Mouse (Mus musculus) embryonic stem cell, embryonic (primary cell): Measurements from ENCODE around the gene Olfr180.

Experiments
- CTCF ChIA-PET, 4 experiments: fragments of 300-600 bp in 2 of 4; fragments of 350-600 bp in 2 of 4; sonication (Branson Sonifier 250); formaldehyde crosslinking; loops; one replicate each; lab custom pipeline; 2022; ENCODE audit warnings: inconsistent platforms in 2 of 4; lab: Charles Lee
- POLR2A ChIA-PET, 4 experiments: fragments of 300-600 bp in 2 of 4; fragments of 350-600 bp in 2 of 4; sonication (Branson Sonifier 250); formaldehyde crosslinking; loops; one replicate each; lab custom pipeline; 2022; ENCODE audit warnings: antibody characterized with exemption in 4 of 4, inconsistent platforms in 1 of 4; lab: Charles Lee

Gene Olfr180

DNA sequence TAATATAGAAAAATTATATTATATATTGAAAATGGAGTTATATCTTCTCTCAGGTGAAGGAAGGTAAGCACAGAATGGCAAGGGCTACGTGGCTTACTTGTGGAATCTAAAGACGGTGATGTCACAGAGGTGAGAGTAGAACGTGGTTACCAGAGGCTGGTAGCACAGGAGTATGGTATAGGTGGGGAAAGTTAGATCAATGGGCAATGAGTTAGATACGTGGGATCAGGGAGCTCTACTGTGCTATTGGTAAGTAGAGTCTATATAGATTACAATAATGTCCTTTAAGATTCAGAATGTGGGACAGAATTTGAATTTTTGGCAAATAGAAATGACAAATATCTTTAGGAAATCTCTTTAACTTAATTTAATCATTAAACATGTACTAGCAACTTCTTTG, at the start of gene Olfr180:
Gene Olfr180 (minus strand): TSS at position 101 of the 400 bp plus-strand sequence.
- POLR2A ChIA-PET: no interaction called here
- CTCF ChIA-PET: no interaction called here

DNA sequence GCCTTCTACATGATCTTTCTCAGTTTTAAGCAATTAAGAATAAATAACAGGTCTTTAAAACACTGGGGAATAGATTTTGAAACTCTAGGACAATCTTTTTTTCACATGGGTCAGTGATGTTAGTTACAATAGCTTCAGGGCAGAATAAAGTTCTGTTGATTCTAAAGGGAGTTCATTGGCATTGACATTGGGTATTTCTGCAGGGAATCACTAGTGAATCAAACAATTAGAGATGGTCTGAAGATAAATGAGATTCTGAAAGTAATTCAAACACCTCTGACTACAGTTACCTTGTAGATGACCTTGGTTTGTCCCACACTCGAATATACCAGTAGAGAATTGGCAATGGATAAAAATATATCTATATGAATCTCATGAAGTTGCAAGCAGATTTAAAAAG, 537 bp downstream of the Olfr180 start, which contains the start of gene Olfr181:
Gene Olfr181 (minus strand): TSS at position 101 of the 400 bp plus-strand sequence.
- CTCF ChIA-PET: no interaction called here
- POLR2A ChIA-PET: no interaction called here

- POLR2A ChIA-PET: no interaction called here
- CTCF ChIA-PET: no interaction called here
These were observed 37.2 kb downstream of the Olfr180 start, which contains the start of gene Olfr178 for GRCm38 (mm10) chr16:58891963-58892362. TSS of gene Olfr178 (minus strand) at chr16:58892063.

GRCm38 (mm10) chr16:58884416-58884815, 44.8 kb downstream of the Olfr180 start:
- CTCF ChIA-PET: interaction anchor here in 1 of 4 experiments (0.6 kb wide), 1 partner anchor 965 kb away, joined by 3 read pairs; no protein-coding TSS in a partner anchor
- POLR2A ChIA-PET: no interaction called here

GRCm38 (mm10) chr16:58874668-58875067, 54.5 kb downstream of the Olfr180 start, which contains the start of gene Olfr177:
TSS of gene Olfr177 (minus strand) at chr16:58874768.
- POLR2A ChIA-PET: no interaction called here
- CTCF ChIA-PET: no interaction called here
